In genomic region chr13:68569589-68570336, GRCm38 (mm10) we compare ENCODE assay signal across 8 mouse cellular contexts. TPM values are rescaled to one million over a fixed set of nuclear protein-coding genes. Genes with fewer than 3 reads are reported as not detected.
DNase-seq lines count a peak whose midpoint lies in the region; ATAC-seq and TF ChIP-seq lines count a peak whose summit lies in the region.

No protein-coding gene starts in this region.

- H3K4me1 ChIP-seq in bone marrow macrophage, adult 2 months (ENCODE audit: control insufficient read depth, insufficient read depth, low read length): peaks cover 22% of the 10 kb centered on the region
- H3K4me1 ChIP-seq in embryonic fibroblast, embryonic 13.5 days (ENCODE audit: control insufficient read depth, insufficient read depth, low read length): peaks cover 4% of the 10 kb centered on the region; the same call in 1 of the 2 replicates
- no peaks in the 10 kb centered on the region for H3K4me1 ChIP-seq in hindbrain, postnatal 0 days (ENCODE audit: insufficient read depth, low read length)
- no peaks in the 10 kb centered on the region for H3K4me1 ChIP-seq in midbrain, embryonic 13.5 days (replicated peaks)

- no peaks in the 10 kb centered on the region for H3K9me3 ChIP-seq in hindbrain, postnatal 0 days (ENCODE audit: low read length)
- H3K9me3 ChIP-seq in midbrain, embryonic 13.5 days: no peaks in the 10 kb centered on the region

- no peak overlapping the region for H3K27ac ChIP-seq in bone marrow macrophage, adult 2 months (ENCODE audit: insufficient read depth, low read depth, low read length)
- H3K27ac ChIP-seq in embryonic fibroblast, embryonic 13.5 days (ENCODE audit: insufficient read depth, low read length): no peak overlapping the region
- no peak overlapping the region for H3K27ac ChIP-seq in hindbrain, postnatal 0 days
- H3K27ac ChIP-seq in midbrain, embryonic 13.5 days: no peak overlapping the region

- ATAC-seq in hindbrain, postnatal 0 days: peak; percentile 83
- peak; percentile 69 for ATAC-seq in midbrain, embryonic 13.5 days

- no peak for TF ChIP-seq POLR2A in bone marrow macrophage, adult 2 months (IDR thresholded peaks at IDR 0.05; ENCODE audit: borderline replicate concordance, low read depth, low read length)
- TF ChIP-seq POLR2A in embryonic fibroblast, embryonic 13.5 days (IDR thresholded peaks at IDR 0.05; ENCODE audit: low read depth, low read length): no peak

- H3K36me3 ChIP-seq in hindbrain, postnatal 0 days (ENCODE audit: insufficient read depth, low read length): peaks cover 34% of the 10 kb centered on the region
- H3K36me3 ChIP-seq in midbrain, embryonic 13.5 days: peaks cover 69% of the 10 kb centered on the region

- peak; percentile 74 for DNase-seq in testis, postnatal 10 days (ENCODE audit: low spot score)
- no peak for DNase-seq in testis, postnatal 14 days (ENCODE audit: low spot score)
- DNase-seq in hindbrain, postnatal 0 days (ENCODE audit: low spot score): peak; percentile 85
- DNase-seq in left cerebral cortex, adult 8-10 months (ENCODE audit: low spot score in 2 of 2): peak; percentile 20 to 61
- DNase-seq in telencephalon, adult 2 months (ENCODE audit: low read depth, low spot score): peak; percentile 58

- H3K4me3 ChIP-seq in bone marrow macrophage, adult 2 months (ENCODE audit: insufficient read depth, low read length): no peak overlapping the region
- no peak overlapping the region for H3K4me3 ChIP-seq in embryonic fibroblast, embryonic 13.5 days (ENCODE audit: insufficient read depth, low read length)
- no peak overlapping the region for H3K4me3 ChIP-seq in hindbrain, postnatal 0 days (ENCODE audit: low read length)
- H3K4me3 ChIP-seq in midbrain, embryonic 13.5 days (replicated peaks): no peak overlapping the region

- 60% methylated on average over 17 of the region's 17 CpGs for WGBS in hindbrain, postnatal 0 days
- WGBS in midbrain, embryonic 13.5 days: 73% methylated on average over 17 of the region's 17 CpGs

- no peak overlapping the region for H3K4me2 ChIP-seq in hindbrain, postnatal 0 days (ENCODE audit: low read depth, low read length)
- no peak overlapping the region for H3K4me2 ChIP-seq in midbrain, embryonic 13.5 days (replicated peaks)

- TF ChIP-seq CTCF in bone marrow macrophage, adult 2 months (IDR thresholded peaks at IDR 0.05; ENCODE audit: low read depth, low read length): peak; percentile 48
- peak; percentile 48; the same call in 1 of the 2 replicates for TF ChIP-seq CTCF in embryonic fibroblast, embryonic 13.5 days (IDR thresholded peaks at IDR 0.05; ENCODE audit: borderline replicate concordance, insufficient read depth, low read length)
- TF ChIP-seq CTCF in hindbrain, postnatal 0 days (IDR thresholded peaks at IDR 0.05; ENCODE audit: low read depth): peak; percentile 86

- H3K9ac ChIP-seq in hindbrain, postnatal 0 days (replicated peaks; ENCODE audit: low read length): no peak overlapping the region
- no peak overlapping the region for H3K9ac ChIP-seq in midbrain, embryonic 13.5 days (replicated peaks)

- H3K27me3 ChIP-seq in hindbrain, postnatal 0 days (ENCODE audit: insufficient read depth, low read length): no peaks in the 10 kb centered on the region
- H3K27me3 ChIP-seq in midbrain, embryonic 13.5 days: no peaks in the 10 kb centered on the region

RNA-seq across cellular contexts. Expression of gene Mtrr, which starts 12.2 kb away (rescaled TPM):
- 9.0 and 11.1 TPM in 2 replicates for polyA plus RNA-seq in bone marrow macrophage, adult 2 months (2012; ENCODE audit: insufficient read depth, insufficient read length, missing spikeins)
- polyA plus RNA-seq in embryonic fibroblast, embryonic 13.5 days (2011; ENCODE audit: insufficient read length, low read depth, missing spikeins): 16.4 and 16.7 TPM in 2 replicates
- 10.1 and 18.0 TPM in 2 replicates for total RNA-seq in hindbrain, postnatal 0 days (2014; rRNA removed)
- 8.2 and 10.3 TPM in 2 replicates for polyA plus RNA-seq in hindbrain, postnatal 0 days (2015; fragmentation: Nextera tagmentation; extraction: Ambion mirVana)
- 10 to 100 TPM; 13.2 to 19.0 (median 15.5) TPM for total RNA-seq in left cerebral cortex, adult 8-10 months (2022)
- polyA plus RNA-seq in midbrain, embryonic 13.5 days (2015; fragmentation: Nextera tagmentation; extraction: Ambion mirVana): 13.5 and 16.0 TPM in 2 replicates

RNA-seq across cellular contexts. Expression of gene Fastkd3, which starts 12.3 kb away (rescaled TPM):
- 17.8 and 19.0 TPM in 2 replicates for polyA plus RNA-seq in bone marrow macrophage, adult 2 months (2012; ENCODE audit: insufficient read depth, insufficient read length, missing spikeins)
- polyA plus RNA-seq in embryonic fibroblast, embryonic 13.5 days (2011; ENCODE audit: insufficient read length, low read depth, missing spikeins): 14.2 and 21.8 TPM in 2 replicates
- total RNA-seq in hindbrain, postnatal 0 days (2014; rRNA removed): 11.3 and 13.9 TPM in 2 replicates
- polyA plus RNA-seq in hindbrain, postnatal 0 days (2015; fragmentation: Nextera tagmentation; extraction: Ambion mirVana): 19.2 and 20.7 TPM in 2 replicates
- total RNA-seq in left cerebral cortex, adult 8-10 months (2022): 10 to 100 TPM; 13.7 to 21.5 (median 16.1) TPM
- 22.9 and 27.8 TPM in 2 replicates for polyA plus RNA-seq in midbrain, embryonic 13.5 days (2015; fragmentation: Nextera tagmentation; extraction: Ambion mirVana)

RNA-seq across cellular contexts. Expression of gene 1700001L19Rik, which starts 27.5 kb away (rescaled TPM):
- polyA plus RNA-seq in bone marrow macrophage, adult 2 months (2012; ENCODE audit: insufficient read depth, insufficient read length, missing spikeins): not detected in 2 replicates
- not detected in 2 replicates for polyA plus RNA-seq in embryonic fibroblast, embryonic 13.5 days (2011; ENCODE audit: insufficient read length, low read depth, missing spikeins)
- 3.3 and 8.3 TPM in 2 replicates for total RNA-seq in hindbrain, postnatal 0 days (2014; rRNA removed)
- 13.5 and 14.0 TPM in 2 replicates for polyA plus RNA-seq in hindbrain, postnatal 0 days (2015; fragmentation: Nextera tagmentation; extraction: Ambion mirVana)
- 10 to 100 TPM; 17.2 to 22.3 (median 20.5) TPM for total RNA-seq in left cerebral cortex, adult 8-10 months (2022)
- 2.4 and 2.6 TPM in 2 replicates for polyA plus RNA-seq in midbrain, embryonic 13.5 days (2015; fragmentation: Nextera tagmentation; extraction: Ambion mirVana)
